Mouse (Mus musculus) spleen, adult 2 months (tissue): Measurements from ENCODE around the gene Dusp1. TPM values are rescaled to one million over a fixed set of nuclear protein-coding genes. Genes with fewer than 3 reads are reported as not detected.

Source experiments
- DNase-seq, 2 experiments: peaks; one replicate each; pipeline versions ENCODE4 v3.0.0 to v3.0.0-alpha.2; 2012 to 2021; ENCODE audit warnings: low spot score in 2 of 2, low read depth in 1 of 2
- H3K27ac ChIP-seq: fragments of 200-500 bp; 2 replicates; pipeline ENCODE4 v1.5.1; 2012; ENCODE audit warnings: low read length, inconsistent platforms; ENCODE audit not compliant: insufficient read depth
- H3K27me3 ChIP-seq: fragments of 200-500 bp; 2 replicates; pipeline ENCODE4 v1.6.1; 2012; ENCODE audit warnings: mild to moderate bottlenecking, moderate library complexity, low read length, inconsistent platforms; ENCODE audit not compliant: control insufficient read depth, insufficient read depth
- H3K36me3 ChIP-seq: fragments of 200-500 bp; 2 replicates; pipeline ENCODE4 v1.6.1; 2012; ENCODE audit warnings: mild to moderate bottlenecking, low read length, inconsistent platforms; ENCODE audit not compliant: control insufficient read depth, insufficient read depth
- H3K4me1 ChIP-seq: fragments of 200-500 bp; 2 replicates; pipeline ENCODE4 v1.6.1; 2011; ENCODE audit warnings: inconsistent platforms; ENCODE audit not compliant: control insufficient read depth, insufficient read depth, insufficient read length
- H3K4me3 ChIP-seq: fragments of 200-500 bp; 2 replicates; pipeline ENCODE4 v1.5.1; 2011; ENCODE audit warnings: mild to moderate bottlenecking, inconsistent platforms; ENCODE audit not compliant: insufficient read depth, insufficient read length; ENCODE audit errors: extremely low read depth
- CTCF ChIP-seq: fragments of 200-500 bp; IDR thresholded peaks from 2 replicates; pipeline ENCODE4 v1.5.1; 2011; ENCODE audit warnings: mild to moderate bottlenecking, inconsistent platforms; ENCODE audit not compliant: insufficient read depth, insufficient read length, insufficient replicate concordance; ENCODE audit errors: extremely low read depth
- POLR2A ChIP-seq: fragments of 200-500 bp; IDR thresholded peaks from 2 replicates; pipeline ENCODE4 v1.6.1; 2011; ENCODE audit warnings: low read depth, low read length, inconsistent platforms
- WGBS: fragments of 180-500 bp; shearing (Covaris S2); methylation state at CpG from one replicate; pipeline ENCODE4 v1.1.7; 2018; 5-methylcytosine and 5-hydroxymethylcytosine counted together
- polyA plus RNA-seq: library from polyadenylated mRNA; depleted of rRNA; stranded (reverse); fragments of >200 nt; gene quantifications from 2 replicates; pipeline ENCODE4 v1.2.3, GENCODE M21; 2012

Gene Dusp1
- polyA plus RNA-seq, 1 experiment: 44.3 TPM

GRCm38 (mm10) chr17:26578771-26579170 is 16.8 kb upstream of the Dusp1 start:
- Histone ChIP-seq H3K27ac (no peak overlapping the region), H3K36me3 (no peaks in the 10 kb centered on the region), H3K4me3 (no peak overlapping the region), H3K4me1 (no peaks in the 10 kb centered on the region; the same call in 1 of the 2 replicates), H3K27me3 (no peaks in the 10 kb centered on the region)
- DNase-seq: no peak
- WGBS: 91% methylated on average over 11 of the region's 11 CpGs
- no peak for TF ChIP-seq POLR2A

DNA sequence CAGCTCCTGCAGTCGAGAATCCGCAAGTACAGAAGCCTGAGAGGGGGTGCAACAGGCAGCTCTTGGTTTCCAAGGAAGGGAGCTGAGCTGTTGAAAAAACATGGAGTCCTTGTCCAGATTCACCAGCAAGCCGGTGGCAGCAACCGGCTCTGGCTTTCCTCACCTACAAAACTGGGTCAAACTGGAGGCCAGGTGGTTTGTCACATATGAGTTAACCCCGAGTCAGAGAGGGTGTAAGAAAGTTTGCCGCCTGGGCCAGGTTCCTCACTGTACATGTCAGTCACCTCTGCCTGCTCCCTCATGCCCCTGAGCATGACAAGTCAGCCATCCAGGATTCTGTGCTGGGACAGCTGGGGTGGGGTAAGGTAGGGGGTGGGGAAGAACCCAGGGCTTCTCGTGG is 16.2 kb upstream of the Dusp1 start:
- no peak overlapping the region for H3K4me3 ChIP-seq
- no peaks in the 10 kb centered on the region for H3K36me3 ChIP-seq
- DNase-seq: no peak
- no peak overlapping the region for H3K27ac ChIP-seq
- WGBS: 74% methylated on average over 7 of the region's 7 CpGs
- H3K4me1 ChIP-seq: no peaks in the 10 kb centered on the region
- no peaks in the 10 kb centered on the region for H3K27me3 ChIP-seq
- TF ChIP-seq CTCF: no peak
- no peak for TF ChIP-seq POLR2A

DNA sequence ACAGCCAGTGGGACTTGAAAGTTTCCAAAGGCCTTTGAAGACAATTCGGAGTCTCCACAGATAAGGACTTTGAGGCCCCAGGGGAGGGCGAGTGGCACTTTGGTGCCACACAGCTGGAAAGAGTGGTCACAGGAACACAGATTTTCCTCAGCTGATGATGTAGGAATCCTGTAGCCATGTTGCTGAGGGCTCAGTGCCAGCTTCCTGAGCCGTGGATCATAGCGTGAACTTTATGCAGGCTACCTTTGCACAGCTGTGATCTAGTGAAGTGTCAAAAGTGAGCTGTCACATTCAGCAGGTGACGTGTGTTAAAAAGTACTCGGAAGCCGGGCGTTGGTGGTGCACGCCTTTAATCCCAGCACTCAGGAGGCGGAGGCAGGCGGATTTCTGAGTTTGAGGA is 15.4 kb upstream of the Dusp1 start:
- TF ChIP-seq POLR2A: no peak
- no peak for TF ChIP-seq CTCF
- no peaks in the 10 kb centered on the region for H3K36me3 ChIP-seq
- 93% methylated on average over 11 of the region's 11 CpGs for WGBS

DNA sequence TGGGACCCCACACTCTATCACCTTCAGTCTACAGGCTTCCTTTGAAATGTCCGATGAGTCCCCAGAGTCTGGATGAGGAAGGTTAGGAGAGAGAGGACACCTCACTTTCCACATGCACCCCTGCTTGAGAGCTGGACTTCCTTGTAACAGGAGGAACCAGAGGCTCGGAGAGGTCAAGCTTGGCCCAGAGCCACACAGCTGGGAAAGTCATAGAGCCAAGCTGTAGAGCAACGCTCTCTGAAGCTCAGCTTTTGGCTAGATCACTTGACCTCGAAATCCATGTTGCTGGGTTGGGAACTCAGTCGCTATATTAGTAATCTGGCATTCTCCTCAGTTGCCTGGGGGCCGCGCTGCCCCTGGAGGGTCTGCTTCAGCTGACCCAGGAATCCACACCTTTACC is 14.9 kb upstream of the Dusp1 start:
- Histone ChIP-seq H3K27ac (no peak overlapping the region; the same call in 1 of the 2 replicates), H3K27me3 (no peaks in the 10 kb centered on the region), H3K4me3 (no peak overlapping the region), H3K4me1 (no peaks in the 10 kb centered on the region; the same call in 1 of the 2 replicates), H3K36me3 (no peaks in the 10 kb centered on the region)
- no peak for DNase-seq
- TF ChIP-seq POLR2A (no peak), CTCF (no peak)
- 81% methylated on average over 7 of the region's 7 CpGs for WGBS

More for the DNA sequence above, 15.4 kb upstream of the Dusp1 start:
- no peaks in the 10 kb centered on the region for H3K4me1 ChIP-seq
- no peak overlapping the region; the same call in 1 of the 2 replicates for H3K27ac ChIP-seq
- DNase-seq: no peak
- no peak overlapping the region for H3K4me3 ChIP-seq
- no peaks in the 10 kb centered on the region for H3K27me3 ChIP-seq

DNA sequence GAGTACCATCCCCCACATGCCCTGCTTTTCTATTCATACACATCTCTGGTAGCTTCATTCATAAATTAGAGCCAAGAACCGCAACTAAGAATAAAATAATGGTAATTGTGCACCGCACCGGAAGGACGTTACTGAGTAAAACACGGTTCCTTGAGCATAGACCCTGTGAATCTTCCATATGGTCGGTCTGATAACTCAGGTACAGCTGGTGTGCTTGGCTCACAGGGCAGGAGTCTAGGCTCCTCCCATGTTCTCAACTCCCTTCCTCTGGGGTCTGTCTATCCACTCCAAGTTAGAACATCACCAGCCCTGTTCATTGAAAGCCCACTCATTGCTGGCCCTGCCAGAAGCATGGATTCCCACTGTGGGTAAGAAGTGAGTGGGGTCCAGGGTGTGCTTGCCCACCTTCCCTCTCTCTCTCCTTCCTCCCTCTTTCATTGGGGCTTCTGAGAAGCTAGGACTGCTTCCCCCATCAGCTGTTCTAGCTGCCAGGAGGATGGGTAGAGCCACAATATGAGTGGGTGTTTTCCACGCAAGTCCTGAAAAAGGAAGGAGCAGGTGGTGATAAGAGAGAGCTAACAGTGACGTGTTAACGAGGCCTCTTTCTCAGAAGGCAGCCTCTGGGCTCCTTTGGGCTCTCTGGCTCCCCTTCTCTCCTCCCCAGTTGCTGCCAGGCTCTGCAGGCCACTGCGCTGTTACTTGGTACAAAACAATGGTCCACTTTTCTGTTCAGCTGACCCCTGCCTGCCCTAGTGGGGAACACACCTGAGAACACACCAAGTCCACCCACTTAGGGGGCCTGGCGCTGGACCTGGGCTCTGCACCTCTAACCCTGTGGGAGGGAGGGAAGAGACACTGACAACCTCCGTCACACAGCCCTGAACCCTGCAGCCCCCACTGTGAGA is 14.1 kb upstream of the Dusp1 start:
- H3K4me1 ChIP-seq: no peaks in the 10 kb centered on the region; the same call in 1 of the 2 replicates
- H3K36me3 ChIP-seq: no peaks in the 10 kb centered on the region
- no peak overlapping the region for H3K4me3 ChIP-seq
- no peak for DNase-seq
- 92% methylated on average over 12 of the region's 12 CpGs for WGBS
- TF ChIP-seq CTCF: no peak
- TF ChIP-seq POLR2A: no peak
- no peaks in the 10 kb centered on the region for H3K27me3 ChIP-seq
- H3K27ac ChIP-seq: no peak overlapping the region

DNA sequence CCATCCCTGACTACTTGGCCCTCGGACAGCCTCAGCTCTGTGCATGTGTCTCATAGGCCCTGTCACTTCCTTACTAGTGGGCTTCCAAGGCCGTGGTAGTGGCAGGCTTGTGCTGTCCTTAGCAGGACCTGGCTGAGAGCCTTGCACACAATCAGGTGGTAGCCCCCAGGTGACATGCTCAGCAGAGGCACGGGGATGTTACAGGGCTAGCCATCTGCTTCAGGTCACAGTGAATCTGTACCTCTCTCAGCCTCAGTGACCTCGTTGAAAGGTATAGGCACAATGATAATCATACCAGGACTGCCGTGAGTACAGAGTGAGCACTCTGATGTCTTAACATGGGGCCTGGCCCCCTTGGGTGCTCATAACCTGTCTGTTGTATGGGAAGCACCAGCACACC is 12.8 kb upstream of the Dusp1 start:
- Histone ChIP-seq H3K4me3 (no peak overlapping the region), H3K4me1 (no peaks in the 10 kb centered on the region; the same call in 1 of the 2 replicates), H3K27me3 (no peaks in the 10 kb centered on the region), H3K36me3 (no peaks in the 10 kb centered on the region), H3K27ac (no peak overlapping the region)
- no peak for DNase-seq
- 89% methylated on average over 5 of the region's 5 CpGs for WGBS
- TF ChIP-seq POLR2A: no peak
- TF ChIP-seq CTCF: no peak

- TF ChIP-seq CTCF (no peak), POLR2A (no peak)
- WGBS: 89% methylated on average over 11 of the region's 11 CpGs
- DNase-seq: no peak
Observed at GRCm38 (mm10) chr17:26574118-26574517, 12.2 kb upstream of the Dusp1 start.

More at GRCm38 (mm10) chr17:26574118-26574517, 12.2 kb upstream of the Dusp1 start:
- no peaks in the 10 kb centered on the region for H3K27me3 ChIP-seq
- no peak overlapping the region for H3K27ac ChIP-seq
- H3K36me3 ChIP-seq: no peaks in the 10 kb centered on the region
- no peak overlapping the region for H3K4me3 ChIP-seq
- no peaks in the 10 kb centered on the region; the same call in 1 of the 2 replicates for H3K4me1 ChIP-seq
